Mouse (Mus musculus) cortical plate, adult 2 months (tissue): ENCODE results near the gene Ranbp9. TPM values are rescaled to one million over a fixed set of nuclear protein-coding genes. Genes with fewer than 3 reads are reported as not detected.

Source experiments
- H3K27ac ChIP-seq: fragments of 200-500 bp; 2 replicates; pipeline ENCODE4 v1.5.1; 2012; ENCODE audit warnings: low read length, control low read depth, inconsistent platforms; ENCODE audit not compliant: insufficient read depth
- H3K4me1 ChIP-seq: fragments of 200-500 bp; 2 replicates; pipeline ENCODE4 v1.6.1; 2011; ENCODE audit warnings: low read length; ENCODE audit not compliant: control insufficient read depth, insufficient read depth
- H3K4me3 ChIP-seq: fragments of 200-500 bp; 2 replicates; pipeline ENCODE4 v1.5.1; 2011; ENCODE audit warnings: mild to moderate bottlenecking, low read length, control low read depth; ENCODE audit not compliant: insufficient read depth
- CTCF ChIP-seq: fragments of 200-500 bp; IDR thresholded peaks from 2 replicates; pipeline ENCODE4 v1.5.1; 2011; ENCODE audit warnings: mild to moderate bottlenecking, control low read depth, low read length; ENCODE audit not compliant: insufficient read depth; ENCODE audit errors: extremely low read depth
- POLR2A ChIP-seq: fragments of 200-500 bp; IDR thresholded peaks from 2 replicates; pipeline ENCODE4 v1.6.1; 2011; ENCODE audit warnings: mild to moderate bottlenecking, low read length, control low read depth; ENCODE audit not compliant: insufficient read depth; ENCODE audit errors: extremely low read depth
- polyA plus RNA-seq: library from polyadenylated mRNA; depleted of rRNA; stranded (reverse); fragments of >200 nt; gene quantifications from 2 replicates; pipeline ENCODE4 v1.2.3, GENCODE M21; 2012; rRNA removed

Gene Ranbp9
- 70.7 and 71.9 TPM in 2 replicates for polyA plus RNA-seq

GRCm38 (mm10) chr13:43480957-43481858 is at the start of gene Ranbp9:
Ranbp9 (minus strand) TSS chr13:43481282.
- H3K4me3 ChIP-seq: peak within 1 kb of the TSS; percentile 78
- peak; percentile 45; the same call in 1 of the 2 replicates for TF ChIP-seq POLR2A
- no peak for TF ChIP-seq CTCF
- H3K4me1 ChIP-seq: peaks cover 9% of the 10 kb centered on the region
- H3K27ac ChIP-seq: peak within 1 kb of the TSS; percentile 97

- no peak for TF ChIP-seq CTCF
- no peak for TF ChIP-seq POLR2A
- peak overlapping the region; percentile 47 for H3K27ac ChIP-seq
- no peak overlapping the region for H3K4me3 ChIP-seq
- H3K4me1 ChIP-seq: peaks cover 8% of the 10 kb centered on the region
These were observed 49.2 kb upstream of the Ranbp9 start for GRCm38 (mm10) chr13:43530129-43530831.

GRCm38 (mm10) chr13:43526289-43526688 is 45.2 kb upstream of the Ranbp9 start:
- Histone ChIP-seq H3K4me3 (no peak overlapping the region), H3K4me1 (peaks cover 19% of the 10 kb centered on the region), H3K27ac (peak overlapping the region; percentile 41)
- no peak for TF ChIP-seq POLR2A
- TF ChIP-seq CTCF: no peak

- TF ChIP-seq POLR2A (no peak), CTCF (no peak)
- peak overlapping the region; percentile 92 for H3K27ac ChIP-seq
- H3K4me1 ChIP-seq: peaks cover 16% of the 10 kb centered on the region
- no peak overlapping the region for H3K4me3 ChIP-seq
These were observed 44.5 kb upstream of the Ranbp9 start for GRCm38 (mm10) chr13:43525363-43526134.

- TF ChIP-seq CTCF (no peak), POLR2A (no peak)
- Histone ChIP-seq H3K27ac (peak overlapping the region; percentile 92), H3K4me1 (peaks cover 14% of the 10 kb centered on the region), H3K4me3 (no peak overlapping the region)
These were observed 43.6 kb upstream of the Ranbp9 start for GRCm38 (mm10) chr13:43524491-43525362.

GRCm38 (mm10) chr13:43523906-43524480 is 42.9 kb upstream of the Ranbp9 start:
- Histone ChIP-seq H3K27ac (peak overlapping the region; percentile 92), H3K4me1 (peaks cover 14% of the 10 kb centered on the region), H3K4me3 (no peak overlapping the region)
- TF ChIP-seq POLR2A: no peak
- no peak for TF ChIP-seq CTCF

GRCm38 (mm10) chr13:43521940-43522339 is 40.9 kb upstream of the Ranbp9 start:
- Histone ChIP-seq H3K27ac (no peak overlapping the region), H3K4me1 (peaks cover 17% of the 10 kb centered on the region), H3K4me3 (no peak overlapping the region)
- TF ChIP-seq CTCF: no peak
- TF ChIP-seq POLR2A: no peak

- TF ChIP-seq POLR2A (no peak), CTCF (no peak)
- H3K27ac ChIP-seq: no peak overlapping the region
- no peak overlapping the region for H3K4me3 ChIP-seq
- H3K4me1 ChIP-seq: peaks cover 12% of the 10 kb centered on the region
These were observed 38.2 kb upstream of the Ranbp9 start for GRCm38 (mm10) chr13:43519251-43519650.

- TF ChIP-seq POLR2A (no peak), CTCF (no peak)
- peaks cover 6% of the 10 kb centered on the region for H3K4me1 ChIP-seq
- no peak overlapping the region for H3K4me3 ChIP-seq
- H3K27ac ChIP-seq: peak overlapping the region; percentile 23; the same call in 1 of the 2 replicates
These were observed 36.3 kb upstream of the Ranbp9 start for GRCm38 (mm10) chr13:43517371-43517770.
